Mouse (Mus musculus) testis, adult 2 months (tissue): ENCODE measurements at regions not wholly inside any gene's neighbourhood (a gene's known extent, or its start where the extent isn't known, plus 50 kb on each side); places are given as distances from the start of the nearest gene placed in this dataset.

Experiments used
- H3K27ac ChIP-seq: fragments of 200-500 bp; 2 replicates; pipeline ENCODE4 v1.5.1; 2012; ENCODE audit warnings: low read depth, low read length; ENCODE audit not compliant: control insufficient read depth, insufficient read depth
- H3K27me3 ChIP-seq: fragments of 200-500 bp; 2 replicates; pipeline ENCODE4 v1.6.1; 2012; ENCODE audit warnings: mild to moderate bottlenecking, low read length, moderate library complexity; ENCODE audit not compliant: control insufficient read depth, insufficient read depth
- H3K36me3 ChIP-seq: fragments of 200-500 bp; 2 replicates; pipeline ENCODE4 v1.6.1; 2012; ENCODE audit warnings: mild to moderate bottlenecking, low read length; ENCODE audit not compliant: control insufficient read depth, insufficient read depth
- H3K4me1 ChIP-seq: fragments of 200-500 bp; 2 replicates; pipeline ENCODE4 v1.6.1; 2012; ENCODE audit warnings: low read length; ENCODE audit not compliant: control insufficient read depth, insufficient read depth
- H3K4me3 ChIP-seq: fragments of 200-500 bp; 2 replicates; pipeline ENCODE4 v1.5.1; 2012; ENCODE audit warnings: low read depth, mild to moderate bottlenecking, low read length, moderate library complexity, mixed read lengths; ENCODE audit not compliant: control insufficient read depth
- CTCF ChIP-seq: fragments of 200-500 bp; IDR thresholded peaks from 2 replicates; pipeline ENCODE4 v1.5.1; 2012; ENCODE audit warnings: low read depth, mild to moderate bottlenecking, inconsistent platforms, low read length, moderate library complexity; ENCODE audit not compliant: control insufficient read depth, insufficient read depth, insufficient replicate concordance
- POLR2A ChIP-seq: fragments of 200-500 bp; IDR thresholded peaks from 2 replicates; pipeline ENCODE4 v1.6.1; 2012; ENCODE audit warnings: low read depth, mild to moderate bottlenecking, inconsistent platforms, low read length, moderate library complexity; ENCODE audit not compliant: control insufficient read depth

DNA sequence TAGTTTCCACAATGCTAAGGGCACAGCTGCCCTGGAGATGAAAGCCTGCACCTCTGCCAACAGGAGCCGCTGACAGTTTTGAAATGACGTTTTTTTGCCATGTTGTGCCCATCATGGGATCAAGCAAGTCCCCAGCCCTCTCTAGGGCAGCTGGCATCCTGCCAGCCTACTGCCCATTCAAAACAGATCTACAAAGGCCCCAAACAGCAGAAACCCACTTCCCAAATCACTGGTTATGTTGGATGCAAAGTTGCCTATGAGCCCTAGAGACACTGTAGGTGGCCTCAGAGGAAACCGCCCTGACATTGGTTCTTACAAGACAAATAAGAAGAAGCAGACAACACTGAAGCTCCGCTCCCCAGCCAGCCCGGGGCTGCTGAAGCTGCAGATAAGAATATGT, 194.1 kb downstream of the Rplp1 start:
- Histone ChIP-seq H3K27ac (no peak overlapping the region), H3K4me1 (no peaks in the 10 kb centered on the region), H3K4me3 (no peak overlapping the region), H3K27me3 (no peaks in the 10 kb centered on the region), H3K36me3 (no peaks in the 10 kb centered on the region)
- TF ChIP-seq POLR2A (no peak), CTCF (no peak)

DNA sequence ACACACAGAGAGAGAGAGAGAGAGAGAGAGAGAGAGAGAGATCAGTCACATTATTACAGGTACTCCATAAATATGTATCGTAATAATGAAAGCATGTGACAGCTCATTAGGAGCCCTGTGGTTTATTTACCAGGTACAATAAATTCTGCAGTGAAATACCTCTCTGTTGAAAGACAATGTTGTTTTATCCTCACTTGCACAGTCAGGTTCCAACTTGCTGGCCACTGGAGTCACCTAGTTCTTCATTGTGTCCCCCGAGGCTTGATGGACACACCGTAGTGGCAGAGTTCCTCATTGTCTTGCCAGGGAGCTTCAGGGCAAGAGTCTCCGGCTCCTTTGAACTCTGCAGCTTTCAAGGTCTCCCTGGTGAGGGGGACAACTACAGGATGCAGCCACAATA, 197.6 kb downstream of the Rplp1 start:
- H3K4me1 ChIP-seq, result no peaks in the 10 kb centered on the region
- no peaks in the 10 kb centered on the region for H3K36me3 ChIP-seq
- H3K27me3 ChIP-seq, result no peaks in the 10 kb centered on the region
- H3K27ac ChIP-seq, result no peak overlapping the region
- H3K4me3 ChIP-seq, result no peak overlapping the region
- TF ChIP-seq CTCF, result no peak
- no peak for TF ChIP-seq POLR2A

DNA sequence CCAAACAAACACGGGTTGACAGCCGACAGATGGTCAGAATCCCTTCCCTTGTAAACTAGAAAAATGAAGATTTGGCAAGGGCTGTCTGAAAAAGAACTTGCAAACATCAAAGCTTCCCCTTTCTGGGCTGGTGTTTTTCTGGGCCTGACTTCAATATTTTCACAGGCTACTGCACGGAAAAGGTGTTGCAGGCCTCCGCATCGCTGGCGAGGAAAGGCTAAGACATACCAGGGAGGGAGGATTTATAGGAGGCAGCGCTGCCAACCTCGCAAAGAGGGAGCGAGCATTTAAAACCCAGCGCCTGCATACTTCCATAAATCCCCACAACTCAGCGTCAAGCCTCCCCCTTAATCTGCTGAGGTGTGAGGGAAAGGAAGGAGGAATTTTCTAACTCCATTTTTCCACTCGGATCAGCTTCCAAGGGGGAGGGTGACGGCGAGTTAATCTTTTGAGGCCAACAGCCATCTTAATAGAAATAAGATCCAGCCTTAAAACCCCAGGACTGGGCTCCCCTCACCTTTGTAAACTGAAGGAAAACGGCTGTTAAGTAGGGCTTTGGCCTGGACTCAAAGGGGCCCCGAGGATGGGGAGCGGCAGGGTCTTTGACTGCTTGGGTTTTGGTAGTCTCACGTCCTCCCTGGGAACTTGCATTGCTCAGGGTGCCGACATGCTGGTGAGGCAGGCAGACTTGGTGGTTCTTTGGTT, 199.9 kb downstream of the Rplp1 start:
- Histone ChIP-seq H3K4me1 (no peaks in the 10 kb centered on the region), H3K27me3 (no peaks in the 10 kb centered on the region), H3K27ac (no peak overlapping the region), H3K36me3 (no peaks in the 10 kb centered on the region), H3K4me3 (no peak overlapping the region)
- no peak for TF ChIP-seq POLR2A
- TF ChIP-seq CTCF, result no peak

DNA sequence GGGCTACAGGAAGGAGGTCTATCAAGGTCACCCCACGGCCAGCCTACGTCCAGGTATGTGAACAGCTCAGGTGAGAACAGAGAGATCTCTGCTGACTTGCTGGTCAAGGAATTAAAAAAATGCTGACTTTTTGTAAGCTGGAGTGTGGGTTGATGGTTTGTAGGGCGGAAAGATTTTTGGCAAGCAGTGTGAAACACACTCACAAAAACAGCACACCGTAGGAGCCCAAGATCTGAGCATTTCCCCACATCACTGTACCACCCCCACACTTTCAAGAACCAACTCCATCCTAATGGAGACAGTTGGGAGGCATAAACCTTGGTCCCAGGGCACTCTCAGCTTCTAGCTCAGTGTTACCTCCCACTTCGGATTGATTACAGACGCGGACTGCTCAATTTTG, 200.5 kb downstream of the Rplp1 start:
- H3K27ac ChIP-seq, result no peak overlapping the region
- no peak overlapping the region for H3K4me3 ChIP-seq
- TF ChIP-seq CTCF (no peak), POLR2A (no peak)
- H3K36me3 ChIP-seq, result no peaks in the 10 kb centered on the region
- H3K27me3 ChIP-seq, result no peaks in the 10 kb centered on the region
- H3K4me1 ChIP-seq, result no peaks in the 10 kb centered on the region

DNA sequence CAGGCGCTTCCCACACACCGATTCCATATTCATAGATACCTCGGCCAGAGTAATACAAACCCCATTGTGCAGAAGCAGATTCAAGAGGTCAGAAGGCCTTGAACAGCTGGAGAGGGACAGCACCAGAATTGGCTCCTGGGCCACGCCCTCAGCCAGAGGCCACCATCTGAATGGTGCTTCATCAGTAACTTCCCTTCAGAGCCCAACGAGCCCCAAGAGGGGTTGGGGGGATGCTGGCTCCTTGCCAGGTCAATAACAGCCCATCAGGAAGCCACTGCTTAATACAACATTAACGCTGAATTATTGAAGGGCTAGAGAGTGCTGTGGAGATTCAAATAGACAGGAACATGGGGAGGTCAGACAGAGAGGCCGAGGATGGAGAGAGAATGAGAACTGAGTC, 203.0 kb downstream of the Rplp1 start:
- no peak for TF ChIP-seq CTCF
- TF ChIP-seq POLR2A, result no peak
- Histone ChIP-seq H3K4me3 (no peak overlapping the region), H3K4me1 (no peaks in the 10 kb centered on the region), H3K36me3 (no peaks in the 10 kb centered on the region), H3K27ac (no peak overlapping the region), H3K27me3 (no peaks in the 10 kb centered on the region)

DNA sequence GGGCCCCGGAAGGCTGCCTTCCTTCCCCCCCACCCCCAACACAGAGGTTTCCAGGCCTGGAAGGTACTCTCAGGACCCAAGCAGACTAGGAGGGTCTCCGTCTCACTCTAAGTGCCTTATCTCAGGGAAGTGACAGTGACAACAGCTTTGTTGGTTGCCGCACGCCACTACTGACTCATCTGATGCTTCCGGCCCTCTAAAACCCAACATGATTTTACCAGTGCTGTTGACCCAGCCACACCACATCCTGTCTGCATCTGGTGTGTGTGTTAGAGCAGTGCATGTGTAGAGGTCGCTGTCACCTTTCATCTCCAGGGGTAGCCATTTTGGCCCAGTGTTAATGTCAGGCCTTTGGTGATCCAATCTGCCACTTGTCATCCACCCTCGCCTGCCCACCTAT, 206.5 kb downstream of the Rplp1 start:
- no peak for TF ChIP-seq CTCF
- no peak for TF ChIP-seq POLR2A
- Histone ChIP-seq H3K4me1 (no peaks in the 10 kb centered on the region; the same call in none of the 2 replicates), H3K27ac (no peak overlapping the region), H3K36me3 (no peaks in the 10 kb centered on the region), H3K4me3 (no peak overlapping the region), H3K27me3 (no peaks in the 10 kb centered on the region)

DNA sequence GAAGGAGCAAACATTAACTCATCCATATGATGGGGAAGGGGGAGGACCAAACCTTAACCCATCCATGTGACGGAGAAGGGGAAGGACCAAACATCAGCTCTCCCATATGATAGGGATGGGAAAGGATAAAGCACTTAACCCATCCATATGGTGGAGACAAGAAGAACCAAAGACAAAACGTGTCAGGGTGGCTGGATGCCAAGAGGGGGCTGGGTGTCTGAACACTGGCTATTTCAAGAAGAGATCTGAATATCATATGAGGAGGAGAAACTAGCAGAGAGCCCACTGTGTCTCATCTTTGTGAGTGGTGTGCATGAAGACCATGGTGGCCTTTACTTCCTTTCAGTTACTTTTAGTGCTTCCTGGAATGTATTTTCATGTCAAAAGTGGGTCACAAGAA, 207.0 kb downstream of the Rplp1 start:
- Histone ChIP-seq H3K4me3 (no peak overlapping the region), H3K36me3 (no peaks in the 10 kb centered on the region), H3K27ac (no peak overlapping the region), H3K4me1 (no peaks in the 10 kb centered on the region; the same call in none of the 2 replicates), H3K27me3 (no peaks in the 10 kb centered on the region)
- TF ChIP-seq POLR2A (no peak), CTCF (no peak)
